Mouse (Mus musculus): ENCODE data around the gene Nav2. TPM values are rescaled to one million over a fixed set of nuclear protein-coding genes. Genes with fewer than 3 reads are reported as not detected.

Gene Nav2
- polyA plus RNA-seq, 1 experiment from 2014 or later, result 24.2 TPM

DNA sequence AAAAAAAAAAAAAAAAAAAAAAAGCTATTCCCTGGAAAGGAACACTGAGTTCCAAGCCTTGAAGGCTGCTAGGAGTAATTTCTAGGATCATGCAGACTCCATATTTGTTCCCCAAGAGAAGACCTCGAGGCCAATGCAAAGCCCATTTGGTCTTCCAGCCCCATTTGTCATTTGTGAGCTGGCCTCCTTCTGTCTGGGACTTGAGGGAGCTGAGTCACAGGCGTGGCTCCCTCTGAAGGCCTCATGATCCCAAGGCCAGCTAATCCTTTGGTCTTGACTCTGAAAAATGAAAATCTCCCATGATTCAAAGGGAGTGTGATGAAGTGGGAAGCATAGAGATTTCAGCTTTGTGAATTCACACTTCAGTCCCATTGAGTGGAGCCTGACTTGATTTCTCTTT is 370.0 kb downstream of the Nav2 start:
- H3K27ac ChIP-seq, result no peak overlapping the region
- H3K4me1 ChIP-seq (replicated peaks), result peaks cover 27% of the 10 kb centered on the region
- no peak overlapping the region for H3K4me2 ChIP-seq
- H3K27me3 ChIP-seq, result no peaks in the 10 kb centered on the region
- WGBS, result 66% methylated on average over 2 of the region's 2 CpGs
- H3K9ac ChIP-seq, result no peak overlapping the region
- no peak for ATAC-seq (ENCODE audit: low FRiP score)
- no peaks in the 10 kb centered on the region for H3K36me3 ChIP-seq
- H3K4me3 ChIP-seq, result no peak overlapping the region
- no peaks in the 10 kb centered on the region for H3K9me3 ChIP-seq

DNA sequence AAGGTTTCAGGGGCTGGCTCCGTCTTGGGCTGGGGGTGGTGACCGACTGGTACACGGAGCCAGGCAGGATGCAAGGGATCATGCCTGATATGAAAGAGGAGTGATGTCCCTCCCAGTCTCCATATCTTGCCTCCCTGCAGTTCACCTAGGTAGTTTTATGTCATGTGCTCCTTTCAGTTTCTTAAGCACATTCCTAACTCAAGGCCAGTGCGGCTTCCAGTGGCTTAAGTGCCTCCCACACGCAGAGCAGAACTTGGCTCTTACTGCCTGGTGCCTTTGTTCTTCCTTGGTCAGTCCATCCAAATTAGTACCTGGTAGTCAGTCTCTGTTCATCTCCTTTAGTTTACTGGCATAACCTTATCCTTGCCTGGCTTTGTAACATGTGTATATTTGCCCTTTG is 371.9 kb downstream of the Nav2 start:
- Histone ChIP-seq H3K27me3 (no peaks in the 10 kb centered on the region), H3K4me2 (no peak overlapping the region), H3K36me3 (no peaks in the 10 kb centered on the region), H3K4me1 (replicated peaks) (peaks cover 25% of the 10 kb centered on the region), H3K27ac (no peak overlapping the region), H3K9ac (no peak overlapping the region), H3K9me3 (no peaks in the 10 kb centered on the region), H3K4me3 (no peak overlapping the region)
- WGBS, result 89% methylated on average over 5 of the region's 5 CpGs
- ATAC-seq (ENCODE audit: low FRiP score), result no peak

DNA sequence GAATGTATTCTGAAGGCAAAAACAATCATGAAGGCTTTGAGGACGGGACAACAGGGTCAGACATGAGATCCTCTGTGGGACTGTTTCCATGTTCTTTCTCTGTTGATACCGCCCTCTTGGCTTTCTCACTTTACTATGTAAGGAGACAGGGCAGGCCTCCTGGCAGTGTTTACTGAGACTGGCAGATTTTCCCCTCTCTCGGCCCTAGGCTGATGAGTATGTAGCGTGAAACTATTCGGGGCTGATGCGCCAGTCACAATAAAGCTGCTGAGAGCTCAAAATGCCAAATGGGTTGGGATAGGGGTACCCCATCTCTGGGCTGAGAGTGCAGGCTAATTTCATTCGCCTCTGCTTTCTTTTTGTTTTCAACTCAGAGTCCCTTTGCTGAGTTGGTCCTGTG is 373.9 kb downstream of the Nav2 start:
- Histone ChIP-seq H3K4me1 (replicated peaks) (peaks cover 32% of the 10 kb centered on the region), H3K27me3 (no peaks in the 10 kb centered on the region), H3K36me3 (no peaks in the 10 kb centered on the region), H3K27ac (no peak overlapping the region), H3K4me2 (no peak overlapping the region), H3K4me3 (no peak overlapping the region), H3K9me3 (no peaks in the 10 kb centered on the region), H3K9ac (no peak overlapping the region)
- 87% methylated on average over 7 of the region's 7 CpGs for WGBS
- ATAC-seq (ENCODE audit: low FRiP score), result no peak

DNA sequence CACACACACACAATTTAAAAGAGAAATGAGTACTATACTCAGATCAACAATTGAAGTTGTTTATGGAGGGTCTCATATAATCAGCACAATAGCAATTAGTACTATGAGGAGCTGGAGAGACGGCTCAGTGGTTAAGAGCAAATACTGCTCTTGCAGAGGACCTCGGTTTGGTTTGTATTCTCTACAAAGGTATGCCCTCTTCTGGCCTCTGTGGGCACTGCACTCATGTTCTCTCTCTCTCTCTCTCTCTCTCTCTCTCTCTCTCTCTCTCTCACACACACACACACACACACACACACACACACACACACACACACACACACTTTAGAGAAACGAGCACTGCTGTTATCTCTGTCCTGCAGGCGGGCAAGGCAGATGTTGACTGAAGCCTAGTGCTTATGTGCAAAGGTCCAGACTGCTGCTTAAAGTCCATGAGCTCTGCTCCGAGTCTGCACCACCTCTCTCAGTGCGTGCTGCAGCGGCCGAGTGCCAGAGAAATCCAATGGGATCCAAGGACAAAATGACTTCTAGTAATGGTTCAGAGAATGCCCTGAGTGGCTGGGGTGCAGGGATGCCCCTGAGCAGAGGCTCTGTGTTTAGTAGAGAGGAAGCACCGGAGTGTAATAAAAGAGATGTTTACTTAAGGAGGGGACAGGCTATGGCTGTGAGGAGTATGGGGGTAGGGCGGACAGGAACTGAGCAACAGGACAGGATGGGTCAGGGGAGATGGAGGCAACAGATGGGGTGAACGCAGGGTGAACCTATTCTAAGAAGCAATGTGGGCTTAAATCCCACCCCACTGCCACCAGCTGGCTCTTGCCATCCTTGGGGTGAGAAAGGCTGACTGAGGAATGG is 375.2 kb downstream of the Nav2 start:
- 75% methylated on average over 11 of the region's 11 CpGs for WGBS
- Histone ChIP-seq H3K27me3 (no peaks in the 10 kb centered on the region), H3K4me1 (replicated peaks) (peaks cover 45% of the 10 kb centered on the region), H3K9ac (no peak overlapping the region), H3K9me3 (no peaks in the 10 kb centered on the region), H3K36me3 (no peaks in the 10 kb centered on the region), H3K27ac (no peak overlapping the region), H3K4me3 (no peak overlapping the region), H3K4me2 (no peak overlapping the region)
- no peak for ATAC-seq (ENCODE audit: low FRiP score)

DNA sequence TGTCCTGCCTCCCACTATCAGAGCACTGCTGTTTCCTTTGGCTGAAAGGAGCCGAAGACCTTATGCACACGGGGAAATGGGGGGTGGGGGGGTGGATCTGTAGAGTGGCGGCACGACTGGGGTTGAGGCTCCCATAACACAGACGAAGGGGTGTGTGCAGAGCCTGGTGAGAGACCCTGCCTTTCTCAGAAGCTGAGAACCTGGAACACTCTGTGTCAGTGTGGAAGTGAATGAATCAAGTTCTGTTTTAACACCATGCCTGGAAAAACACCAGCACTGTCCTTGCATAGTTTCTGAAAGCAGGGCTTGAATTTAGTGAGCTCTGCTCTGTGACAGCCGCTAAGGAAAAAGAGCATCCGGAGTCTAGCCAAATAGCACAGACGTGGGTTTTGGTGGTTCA is 379.7 kb downstream of the Nav2 start:
- Histone ChIP-seq H3K9ac (no peak overlapping the region), H3K27me3 (no peaks in the 10 kb centered on the region), H3K27ac (peak overlapping the region; percentile 40), H3K9me3 (no peaks in the 10 kb centered on the region), H3K36me3 (no peaks in the 10 kb centered on the region), H3K4me2 (no peak overlapping the region), H3K4me3 (no peak overlapping the region), H3K4me1 (replicated peaks) (peaks cover 48% of the 10 kb centered on the region)
- ATAC-seq (ENCODE audit: low FRiP score), result no peak
- 62% methylated on average over 8 of the region's 8 CpGs for WGBS

DNA sequence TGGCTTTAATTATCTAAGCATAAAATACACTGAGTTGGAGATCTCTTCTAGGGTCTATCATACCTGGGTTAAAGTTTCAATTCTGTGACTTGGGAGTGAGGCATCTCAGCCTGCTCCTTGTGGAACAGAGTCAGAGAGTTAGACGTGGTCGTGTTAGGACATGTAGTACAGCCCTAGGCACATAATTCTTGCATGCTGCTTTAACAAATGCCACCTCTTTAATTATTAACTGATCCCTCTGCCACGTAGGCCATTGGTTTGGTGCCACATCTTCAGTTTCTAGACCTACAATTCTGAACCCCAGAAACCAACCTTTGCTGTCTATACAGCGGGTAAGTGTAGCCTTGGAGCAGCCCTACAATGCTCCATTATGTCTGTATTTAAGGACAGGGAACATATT is 381.8 kb downstream of the Nav2 start:
- peaks cover 33% of the 10 kb centered on the region for H3K4me1 ChIP-seq (replicated peaks)
- no peak overlapping the region for H3K4me3 ChIP-seq
- H3K4me2 ChIP-seq, result no peak overlapping the region
- no peaks in the 10 kb centered on the region for H3K36me3 ChIP-seq
- H3K9me3 ChIP-seq, result no peaks in the 10 kb centered on the region
- no peak overlapping the region for H3K27ac ChIP-seq
- H3K9ac ChIP-seq, result no peak overlapping the region
- no peak for ATAC-seq (ENCODE audit: low FRiP score)
- no peaks in the 10 kb centered on the region for H3K27me3 ChIP-seq
- 85% methylated on average over 4 of the region's 4 CpGs for WGBS

DNA sequence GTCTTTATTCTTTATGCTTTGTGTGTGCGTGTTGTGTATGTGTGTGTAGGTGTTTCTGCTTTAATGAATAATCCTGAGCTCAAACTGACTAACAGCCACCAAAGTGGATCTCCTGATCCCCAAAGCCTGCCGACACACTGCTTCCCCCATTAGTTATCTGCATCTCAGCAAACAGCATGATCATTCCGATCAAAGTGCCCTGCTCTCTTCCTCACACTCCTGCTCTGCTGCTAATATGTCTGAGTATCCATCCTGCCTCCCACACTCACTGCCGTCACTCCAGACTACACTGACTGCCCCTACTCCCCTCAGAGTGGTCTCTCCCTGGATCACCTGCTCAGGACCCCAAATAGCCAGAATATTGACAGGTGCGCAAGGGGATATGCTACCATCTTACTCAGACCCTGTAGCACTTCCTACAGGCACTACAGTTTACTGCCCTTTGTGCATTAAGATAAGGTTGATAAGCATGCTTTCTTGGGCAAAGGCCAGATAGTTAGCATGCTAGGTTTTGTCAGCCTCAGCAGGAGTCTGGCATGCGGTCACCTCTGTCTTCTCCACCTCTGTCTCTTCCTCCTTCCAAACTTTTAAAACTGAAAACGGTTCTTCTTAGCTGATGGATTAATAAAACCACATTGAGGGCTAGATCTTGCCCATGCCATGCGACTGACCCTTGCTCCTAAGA is 382.8 kb downstream of the Nav2 start:
- Histone ChIP-seq H3K9me3 (no peaks in the 10 kb centered on the region), H3K4me3 (no peak overlapping the region), H3K27ac (no peak overlapping the region), H3K27me3 (no peaks in the 10 kb centered on the region), H3K4me1 (replicated peaks) (peaks cover 24% of the 10 kb centered on the region), H3K36me3 (no peaks in the 10 kb centered on the region), H3K9ac (no peak overlapping the region), H3K4me2 (no peak overlapping the region)
- ATAC-seq (ENCODE audit: low FRiP score), result no peak
- WGBS, result 94% methylated on average over 8 of the region's 8 CpGs

DNA sequence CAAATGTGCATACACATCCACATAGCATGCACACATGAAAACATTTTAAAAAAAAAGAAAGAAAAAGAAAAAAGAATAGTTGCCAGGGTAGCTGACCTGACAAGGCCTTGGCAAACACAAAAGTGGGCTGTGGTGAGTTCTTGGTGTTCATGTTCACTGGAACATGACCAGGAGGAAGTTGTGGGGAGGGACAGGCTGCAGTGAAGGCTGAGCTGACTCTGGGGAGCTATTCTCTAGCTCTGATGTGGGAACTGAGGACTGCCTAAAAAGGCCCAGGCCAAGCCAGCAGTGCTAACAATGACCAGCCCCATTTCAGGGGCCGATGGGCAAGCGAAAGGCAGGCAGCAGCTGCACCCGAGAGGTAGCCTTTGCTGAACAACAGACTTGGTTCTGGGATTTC is 388.6 kb downstream of the Nav2 start:
- H3K9me3 ChIP-seq, result no peaks in the 10 kb centered on the region
- H3K9ac ChIP-seq, result no peak overlapping the region
- no peak overlapping the region for H3K4me3 ChIP-seq
- H3K27ac ChIP-seq, result no peak overlapping the region
- ATAC-seq (ENCODE audit: low FRiP score), result no peak
- no peak overlapping the region for H3K4me2 ChIP-seq
- 0 out of 2 replicates have a peak, but pooled peaks cover 5% of the 10 kb centered on the region for H3K27me3 ChIP-seq
- H3K36me3 ChIP-seq, result no peaks in the 10 kb centered on the region
- WGBS, result 70% methylated on average over 3 of the region's 3 CpGs
- H3K4me1 ChIP-seq (replicated peaks), result peaks cover 19% of the 10 kb centered on the region

DNA sequence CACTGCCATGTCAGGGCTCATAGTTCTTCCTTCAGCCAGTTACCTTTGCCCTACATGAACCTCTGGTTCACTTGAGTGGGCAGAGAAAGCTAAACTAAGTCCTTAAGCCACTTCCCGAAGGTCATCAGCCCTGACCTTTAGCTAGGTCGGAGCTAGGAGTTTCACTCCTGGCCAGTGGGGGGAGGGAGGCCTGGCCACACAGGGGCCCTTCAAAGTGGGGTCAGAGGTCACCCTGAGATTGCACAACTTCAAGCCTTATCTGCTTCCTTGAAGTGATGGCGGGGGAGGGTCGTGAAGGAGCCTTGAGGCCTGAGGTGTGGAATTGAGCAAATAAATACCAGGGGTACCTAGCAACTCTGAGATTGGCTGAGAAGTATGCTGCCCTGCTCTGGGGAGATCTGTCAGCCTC is 389.9 kb downstream of the Nav2 start:
- Histone ChIP-seq H3K9me3 (no peaks in the 10 kb centered on the region), H3K27ac (no peak overlapping the region), H3K4me3 (no peak overlapping the region), H3K9ac (no peak overlapping the region), H3K4me2 (no peak overlapping the region), H3K27me3 (peaks cover 9% of the 10 kb centered on the region; the same call in 1 of the 2 replicates), H3K4me1 (replicated peaks) (peaks cover 21% of the 10 kb centered on the region), H3K36me3 (no peaks in the 10 kb centered on the region)
- 43% methylated on average over 4 of the region's 4 CpGs for WGBS
- no peak for ATAC-seq (ENCODE audit: low FRiP score)

DNA sequence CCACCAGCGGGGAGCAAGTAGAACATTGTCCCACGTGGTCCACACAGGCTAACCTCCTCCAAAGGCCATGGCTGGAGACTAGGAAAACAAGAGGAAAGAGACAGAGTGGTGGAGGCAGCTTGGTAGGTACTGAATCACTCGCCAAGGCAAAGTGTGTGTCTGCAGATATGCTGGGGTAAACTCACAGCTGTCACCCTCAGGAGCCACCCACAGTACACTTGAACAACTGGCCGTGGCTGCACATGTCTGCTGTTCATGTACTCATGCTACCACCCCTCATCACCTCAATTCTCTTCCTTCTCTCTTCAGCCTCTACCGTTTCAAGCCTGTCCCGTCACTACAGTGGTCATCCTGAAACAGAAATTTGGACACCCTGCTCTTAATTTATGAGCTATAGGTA is 393.0 kb downstream of the Nav2 start:
- Histone ChIP-seq H3K4me1 (replicated peaks) (peaks cover 50% of the 10 kb centered on the region), H3K4me2 (no peak overlapping the region), H3K4me3 (no peak overlapping the region), H3K9ac (no peak overlapping the region), H3K36me3 (no peaks in the 10 kb centered on the region), H3K27me3 (peaks cover 9% of the 10 kb centered on the region; the same call in 1 of the 2 replicates), H3K9me3 (no peaks in the 10 kb centered on the region), H3K27ac (no peak overlapping the region)
- ATAC-seq (ENCODE audit: low FRiP score), result no peak
- 83% methylated on average over 6 of the region's 6 CpGs for WGBS

DNA sequence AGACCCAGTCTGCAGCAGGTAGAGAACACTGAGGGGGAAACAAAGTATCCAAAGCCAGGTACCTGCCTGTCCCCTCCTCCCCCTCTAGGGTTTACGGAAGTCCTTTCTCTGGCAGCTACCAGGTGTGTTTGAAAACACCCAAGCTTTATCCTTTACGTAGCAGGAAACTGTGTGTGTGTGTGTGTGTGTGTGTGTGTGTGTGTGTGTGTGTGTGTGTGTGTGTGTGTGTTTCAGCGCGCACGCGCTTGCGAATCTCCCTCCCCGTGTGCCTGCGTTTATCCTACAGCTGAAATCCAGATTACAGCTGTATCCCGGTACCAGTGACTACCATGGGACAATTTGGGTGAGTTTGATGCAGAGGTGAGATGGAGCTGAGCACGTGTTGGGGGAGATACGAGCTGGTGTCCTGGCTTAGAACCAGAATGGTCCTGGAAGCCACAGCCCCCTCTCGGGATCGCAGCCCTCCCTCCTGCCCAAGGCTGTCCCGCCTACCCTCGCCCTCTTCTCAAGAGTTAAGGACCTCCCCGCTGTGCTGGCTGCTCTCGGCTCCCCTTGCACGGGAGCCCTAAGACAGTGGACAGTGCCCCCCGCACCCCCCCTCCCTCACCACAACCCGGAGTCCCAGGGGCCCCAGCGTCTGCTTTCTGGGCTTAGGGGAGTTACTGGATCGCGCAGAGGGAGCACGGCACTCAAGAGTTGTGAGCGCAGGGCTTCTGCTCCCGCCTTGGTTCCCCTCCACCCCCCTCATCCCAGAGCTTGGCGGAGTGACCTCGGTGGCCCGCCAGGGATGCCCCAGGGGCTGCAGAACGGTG is 395.3 kb downstream of the Nav2 start:
- H3K9me3 ChIP-seq, result no peaks in the 10 kb centered on the region
- H3K4me3 ChIP-seq, result peak overlapping the region; percentile 40
- H3K36me3 ChIP-seq, result no peaks in the 10 kb centered on the region
- 2% methylated on average over 25 of the region's 31 CpGs for WGBS
- H3K27me3 ChIP-seq, result peaks cover 9% of the 10 kb centered on the region; the same call in 1 of the 2 replicates
- H3K9ac ChIP-seq, result peak overlapping the region; percentile 66
- peaks cover 32% of the 10 kb centered on the region for H3K4me1 ChIP-seq (replicated peaks)
- ATAC-seq (ENCODE audit: low FRiP score), result peak; percentile 67
- H3K27ac ChIP-seq, result no peak overlapping the region
- peak overlapping the region; percentile 69 for H3K4me2 ChIP-seq

DNA sequence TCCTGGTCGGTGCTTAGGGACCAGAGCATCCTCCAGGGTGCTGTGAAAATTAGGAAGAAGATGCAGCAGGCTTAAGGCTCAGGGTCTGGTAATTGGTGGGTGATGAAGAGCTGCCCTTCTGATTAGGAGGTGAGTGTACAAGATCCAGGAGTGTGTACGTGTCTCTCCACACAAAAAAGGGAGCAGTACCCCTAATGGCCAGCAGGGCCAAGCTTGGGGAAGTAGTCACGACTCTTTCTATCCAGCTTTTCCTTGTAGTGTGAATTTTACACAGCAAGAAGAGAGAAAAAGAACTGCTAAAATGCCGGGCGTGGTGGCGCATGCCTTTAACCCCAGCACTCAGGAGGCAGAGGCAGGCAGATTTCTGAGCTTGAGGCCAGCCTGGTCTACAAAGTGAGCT is 399.2 kb downstream of the Nav2 start:
- no peak overlapping the region for H3K4me3 ChIP-seq
- H3K4me1 ChIP-seq (replicated peaks), result peaks cover 31% of the 10 kb centered on the region
- no peak overlapping the region for H3K9ac ChIP-seq
- no peak overlapping the region for H3K27ac ChIP-seq
- no peak for ATAC-seq (ENCODE audit: low FRiP score)
- no peaks in the 10 kb centered on the region for H3K9me3 ChIP-seq
- H3K36me3 ChIP-seq, result peaks cover 6% of the 10 kb centered on the region; the same call in 1 of the 2 replicates
- H3K27me3 ChIP-seq, result peaks cover 2% of the 10 kb centered on the region; the same call in 1 of the 2 replicates
- H3K4me2 ChIP-seq, result no peak overlapping the region
- 89% methylated on average over 6 of the region's 6 CpGs for WGBS

Measured in hindbrain, embryonic 13.5 days (tissue).